Mouse (Mus musculus) CD4-positive, CD25-positive, alpha-beta regulatory T cell, adult 4 months (primary cell): ENCODE measurements at regions not wholly inside any gene's neighbourhood (a gene's known extent, or its start where the extent isn't known, plus 50 kb on each side); places are given as distances from the start of the nearest gene placed in this dataset.

Source experiments
- ATAC-seq: one replicate; pipeline ENCODE4 v1.8.0; 2017

DNA sequence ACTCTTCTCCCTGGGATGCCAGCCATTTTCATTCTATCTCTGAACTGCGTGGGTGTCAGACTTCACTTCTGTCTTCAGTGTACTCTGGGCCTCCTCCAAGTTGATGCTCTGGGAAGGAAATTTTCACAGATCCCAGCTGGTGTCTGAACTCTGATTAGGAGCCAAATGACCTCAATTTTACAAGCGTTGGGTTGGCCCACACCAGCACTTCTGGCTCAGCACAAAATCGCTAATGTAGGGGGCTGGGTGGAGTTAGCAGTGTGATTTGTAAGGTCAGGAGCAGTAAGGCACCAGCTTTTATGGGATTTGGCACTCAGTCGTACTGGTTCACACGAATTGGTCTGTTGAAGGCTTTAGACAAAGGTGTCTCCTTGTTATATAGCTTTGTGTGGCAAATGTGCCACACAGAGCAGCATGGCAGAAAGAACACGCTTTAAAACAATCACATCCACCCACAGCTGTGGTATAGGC lies 576.3 kb upstream of the Kdm8 start:
- ATAC-seq, result no peak

DNA sequence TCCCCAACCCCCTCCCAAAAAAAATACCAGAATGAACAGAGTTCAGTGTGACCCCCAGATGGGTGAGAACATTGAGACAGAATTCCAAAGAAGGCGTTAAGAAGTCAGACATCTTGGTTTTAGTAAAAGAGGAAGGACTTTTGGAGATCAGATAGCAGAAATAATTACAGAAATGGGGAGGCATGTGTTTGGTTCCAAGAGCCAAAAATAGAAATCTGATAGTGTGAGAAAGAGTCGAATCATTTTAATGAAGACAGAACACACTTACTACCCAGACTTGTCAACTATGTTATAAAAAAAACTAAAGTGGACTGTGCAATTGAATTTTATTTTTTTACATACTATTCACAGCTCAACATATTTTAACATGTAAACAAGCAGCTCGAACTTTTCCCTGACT lies 575.9 kb upstream of the Kdm8 start:
- ATAC-seq, result no peak

DNA sequence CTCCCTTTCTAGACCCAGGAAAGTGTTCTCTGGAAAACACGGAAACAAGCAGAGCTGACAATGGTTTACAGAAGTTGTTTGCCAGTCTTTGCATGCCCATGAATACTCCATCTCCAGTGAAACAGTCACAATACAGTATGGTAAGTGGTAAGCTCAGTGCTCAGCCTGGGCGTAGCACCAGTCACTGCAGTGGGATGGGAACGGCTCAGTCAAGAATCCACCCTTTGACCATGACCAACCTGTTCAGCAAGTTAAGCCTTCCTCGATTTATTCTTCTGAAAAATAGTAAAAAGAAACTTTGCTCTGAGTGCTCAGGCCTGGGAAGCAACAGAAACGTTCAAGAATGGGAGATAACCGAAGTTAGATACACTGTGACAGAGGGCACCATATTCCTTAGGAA lies 563.7 kb upstream of the Kdm8 start:
- ATAC-seq, result no peak

DNA sequence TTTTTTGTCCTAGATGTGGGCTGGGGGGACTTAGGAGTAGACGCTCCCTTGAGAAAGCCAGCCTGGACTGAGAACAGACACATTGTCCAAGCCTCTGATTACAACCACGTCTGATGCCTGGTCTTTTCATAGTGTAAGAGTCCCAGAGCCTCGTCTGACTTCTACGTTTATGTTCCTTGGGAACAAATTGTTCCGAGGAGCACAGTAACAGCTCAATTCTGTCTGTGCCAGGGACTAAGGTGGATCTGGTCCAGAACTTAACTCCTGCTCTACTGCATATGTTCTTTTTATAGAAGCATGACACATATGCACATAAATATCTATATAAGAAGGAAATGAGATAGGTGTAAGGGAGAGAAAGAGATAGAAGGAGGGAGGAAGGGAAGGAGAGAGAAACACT lies 537.2 kb upstream of the Kdm8 start:
- no peak for ATAC-seq

DNA sequence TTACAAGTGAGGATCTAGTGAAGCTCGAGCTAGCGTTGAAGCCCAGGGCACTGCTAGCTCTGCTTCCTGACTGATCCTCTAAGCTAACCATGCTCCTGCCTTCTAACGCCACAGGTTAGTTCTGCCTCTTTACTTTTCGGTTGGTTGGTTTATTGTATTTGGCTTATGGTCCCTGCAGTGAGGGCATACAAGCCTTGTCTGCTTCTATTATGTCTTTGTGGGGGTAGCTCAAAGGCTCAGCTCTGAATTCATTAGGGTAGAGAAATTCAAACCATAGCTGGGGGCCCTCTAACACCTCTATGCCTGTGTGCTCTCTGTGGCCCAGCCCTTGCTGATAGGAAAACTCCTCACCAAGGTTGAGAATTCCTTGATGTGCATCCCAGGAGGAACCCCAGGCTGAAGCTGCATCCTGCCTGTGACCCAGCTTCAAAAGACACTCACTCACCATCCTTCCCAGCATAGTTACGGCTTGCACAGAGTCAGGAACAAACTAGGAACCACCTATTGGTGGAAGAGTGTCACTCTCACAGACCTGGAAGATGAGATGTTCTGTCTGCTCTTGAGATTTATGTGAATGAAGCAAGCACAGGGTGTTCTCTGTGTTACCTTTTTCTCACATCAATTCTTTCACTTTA lies 536.7 kb upstream of the Kdm8 start:
- ATAC-seq, result no peak

DNA sequence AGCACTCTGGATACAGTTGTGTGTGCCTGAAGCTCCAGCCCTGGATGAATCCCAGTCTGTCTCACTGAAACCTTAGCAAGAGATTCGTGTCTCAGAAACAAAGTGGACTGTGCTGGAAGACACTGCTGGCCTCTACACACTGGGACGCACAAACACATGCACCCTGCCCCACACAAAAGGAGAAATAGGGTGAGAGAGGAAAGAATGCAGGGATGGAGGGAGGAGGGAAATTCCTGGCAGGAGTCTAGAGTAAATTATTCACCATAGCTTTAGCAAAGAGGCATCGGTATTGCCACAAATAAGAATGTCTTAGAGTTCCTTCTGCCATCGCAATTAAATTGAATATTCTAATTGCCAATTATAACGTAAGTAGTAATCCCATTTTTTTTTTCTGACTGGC lies 530.4 kb upstream of the Kdm8 start:
- ATAC-seq, result no peak

DNA sequence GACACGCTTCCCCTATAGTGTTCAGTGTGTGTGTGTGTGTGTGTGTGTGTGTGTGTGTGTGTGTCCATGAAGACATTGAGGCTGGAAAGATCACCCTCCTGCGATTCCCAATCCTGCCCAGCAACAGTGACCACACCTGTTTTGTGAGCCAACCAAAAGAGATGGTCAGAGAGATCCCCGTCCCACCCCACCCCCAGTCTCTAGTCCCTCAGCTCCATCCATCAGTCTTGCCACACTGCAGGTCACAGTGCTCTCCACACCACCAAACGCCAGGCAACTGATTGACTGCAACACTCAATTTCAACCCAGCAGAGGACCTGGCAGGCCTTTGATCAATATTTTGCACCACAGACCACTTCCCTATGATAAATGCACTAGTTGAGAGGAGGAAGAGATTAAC lies 530.0 kb upstream of the Kdm8 start:
- no peak for ATAC-seq

DNA sequence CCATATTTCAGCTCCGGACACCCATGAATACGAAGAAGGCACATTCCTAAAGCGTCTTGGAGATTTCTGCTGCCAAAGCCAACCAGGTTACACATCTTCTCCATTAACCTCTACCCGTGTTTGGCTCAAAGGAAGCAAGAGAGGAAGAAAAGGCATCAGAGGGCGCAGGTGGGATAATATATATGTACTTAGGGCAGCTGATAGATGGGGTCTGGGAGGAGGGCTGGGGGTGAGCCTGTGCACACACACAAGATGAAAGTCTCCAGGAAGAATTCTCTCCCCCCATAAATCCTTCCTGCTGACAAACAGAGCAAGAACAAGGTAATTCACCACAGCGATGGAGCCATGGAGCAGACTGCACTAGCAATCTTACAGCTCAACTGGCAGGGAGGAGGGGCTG lies 529.5 kb upstream of the Kdm8 start:
- no peak for ATAC-seq

DNA sequence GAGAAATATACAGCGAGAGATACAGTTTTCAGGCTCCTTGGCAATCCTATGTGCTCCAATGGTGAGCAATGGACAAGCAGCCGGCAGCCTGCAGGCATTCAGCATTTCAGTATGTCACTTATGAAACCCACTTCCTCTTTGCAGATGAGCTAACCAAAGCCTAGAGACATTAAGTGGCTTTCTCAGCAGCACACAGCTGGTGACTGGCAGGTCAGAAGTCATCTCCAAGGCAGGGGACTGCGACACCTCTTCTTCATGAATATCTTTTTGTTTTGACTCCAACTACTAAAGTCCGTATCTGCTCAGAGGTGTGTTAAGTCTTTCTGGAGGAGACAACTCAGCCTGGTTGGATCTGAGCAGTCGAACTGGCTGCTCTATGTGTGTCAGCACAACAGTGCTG lies 528.8 kb upstream of the Kdm8 start:
- ATAC-seq, result no peak

DNA sequence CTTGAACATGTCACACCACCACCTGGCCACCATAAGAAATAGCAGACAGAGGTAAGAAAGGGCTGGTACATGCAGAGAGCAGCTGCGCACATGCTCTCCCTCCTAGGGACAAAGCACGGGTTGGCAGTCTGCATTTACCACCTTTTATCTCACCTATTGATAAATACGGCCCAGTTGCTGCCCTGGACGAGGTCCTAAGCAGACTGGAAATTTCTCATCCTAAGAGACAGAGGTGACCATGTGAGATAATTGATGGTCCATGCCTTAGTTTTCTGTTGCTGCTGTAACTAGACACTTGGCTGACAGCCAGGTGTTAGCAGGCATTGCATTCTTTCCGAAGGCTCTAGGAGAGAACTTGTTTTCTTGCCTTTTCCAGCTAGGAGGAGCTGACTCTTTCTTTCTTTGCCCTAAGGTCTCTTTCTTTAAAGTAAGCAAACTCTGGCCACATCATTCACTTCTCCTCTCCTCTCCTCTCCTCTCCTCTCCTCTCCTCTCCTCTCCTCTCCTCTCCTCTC lies 526.8 kb upstream of the Kdm8 start:
- ATAC-seq, result no peak

DNA sequence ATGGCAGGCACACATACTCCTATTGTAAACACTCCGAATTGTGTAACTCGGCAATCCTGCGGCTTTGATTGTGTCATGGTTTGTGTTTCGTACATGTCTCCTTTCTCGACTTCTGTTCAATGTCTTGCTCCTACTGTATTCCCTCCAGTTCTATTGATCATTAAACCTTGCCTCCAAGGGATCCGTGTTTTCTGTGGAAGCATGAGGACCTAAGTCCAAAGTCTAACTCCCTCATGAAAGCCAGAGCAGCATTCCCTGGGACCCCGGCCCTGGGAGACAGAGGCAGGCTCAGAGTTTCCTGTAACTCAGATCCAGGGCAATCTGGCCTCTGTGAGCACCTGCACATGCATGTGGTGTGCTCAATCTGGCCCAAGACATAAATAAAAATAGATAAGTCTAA lies 521.7 kb upstream of the Kdm8 start:
- ATAC-seq, result no peak

DNA sequence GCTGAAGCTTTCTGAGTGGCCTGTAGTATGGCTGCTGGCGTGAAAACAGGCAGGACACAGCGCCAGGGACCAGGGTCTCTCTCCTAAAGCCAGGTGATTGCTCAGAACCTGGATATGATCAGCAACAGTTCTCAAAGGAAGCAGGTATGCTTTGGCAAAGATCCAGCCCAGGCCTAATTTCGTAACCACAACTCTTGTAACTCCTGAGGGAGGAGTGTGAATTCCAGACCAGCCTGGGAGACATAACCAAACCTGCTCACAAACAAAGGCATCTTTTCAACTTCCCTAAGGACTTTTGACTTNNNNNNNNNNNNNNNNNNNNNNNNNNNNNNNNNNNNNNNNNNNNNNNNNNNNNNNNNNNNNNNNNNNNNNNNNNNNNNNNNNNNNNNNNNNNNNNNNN lies 510.9 kb upstream of the Kdm8 start:
- ATAC-seq, result no peak

DNA sequence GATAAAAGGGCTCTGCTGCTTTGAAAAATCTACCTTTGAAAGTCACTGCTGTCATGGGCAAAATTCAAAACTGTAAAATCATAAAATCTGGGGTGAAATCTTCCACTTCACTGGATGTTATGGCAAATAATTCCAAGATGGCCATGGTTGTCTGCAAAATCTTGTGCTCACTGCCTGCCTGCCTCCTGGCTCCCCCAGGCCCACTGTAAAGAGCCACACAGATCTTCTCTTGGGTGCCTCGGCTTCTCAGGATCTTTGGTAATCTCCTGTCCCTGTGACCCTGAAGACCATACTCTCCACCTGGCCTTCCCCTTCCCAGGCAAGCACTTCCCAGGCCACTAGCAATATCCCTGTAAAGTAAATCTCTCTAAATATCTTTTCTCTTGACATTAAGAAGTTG lies 505.1 kb upstream of the Kdm8 start:
- no peak for ATAC-seq

DNA sequence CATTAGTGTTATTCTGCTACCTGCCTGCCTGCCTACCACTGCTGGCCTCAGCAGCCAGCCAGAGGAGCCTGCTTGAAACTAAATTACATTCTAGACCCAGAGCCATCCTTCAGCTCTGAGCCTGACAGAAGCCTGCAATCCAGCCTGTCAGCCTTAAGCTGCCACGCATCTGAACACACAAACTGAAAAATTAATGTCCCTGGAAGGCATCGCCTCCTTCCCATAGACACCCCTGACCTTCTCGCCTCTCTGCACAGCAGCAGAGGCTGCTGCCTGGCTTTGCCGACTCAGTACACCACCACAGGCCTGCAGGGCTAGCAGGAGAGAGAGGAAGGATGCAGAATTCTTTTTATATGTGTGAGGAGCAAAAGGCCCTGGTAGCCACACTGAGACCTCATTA lies 502.9 kb upstream of the Kdm8 start:
- no peak for ATAC-seq

DNA sequence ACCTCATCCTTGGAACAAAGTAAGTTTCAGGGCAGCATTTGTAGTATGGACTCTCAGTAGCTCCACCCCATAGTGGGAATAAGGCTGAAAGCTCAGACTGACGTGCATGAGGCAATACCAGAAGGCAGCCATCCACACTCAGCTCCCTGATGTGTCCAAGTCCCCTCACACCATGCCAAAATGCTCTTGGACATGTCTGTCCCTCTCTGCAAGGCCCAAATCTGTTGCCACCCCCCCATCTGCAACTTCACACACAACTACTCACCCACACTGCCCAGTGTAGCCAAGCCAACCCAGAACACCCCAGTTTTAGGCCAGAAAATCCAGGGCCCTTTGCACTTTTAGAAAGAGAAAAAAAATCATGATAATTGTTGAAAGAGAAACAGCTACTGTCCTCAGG lies 498.1 kb upstream of the Kdm8 start:
- no peak for ATAC-seq

DNA sequence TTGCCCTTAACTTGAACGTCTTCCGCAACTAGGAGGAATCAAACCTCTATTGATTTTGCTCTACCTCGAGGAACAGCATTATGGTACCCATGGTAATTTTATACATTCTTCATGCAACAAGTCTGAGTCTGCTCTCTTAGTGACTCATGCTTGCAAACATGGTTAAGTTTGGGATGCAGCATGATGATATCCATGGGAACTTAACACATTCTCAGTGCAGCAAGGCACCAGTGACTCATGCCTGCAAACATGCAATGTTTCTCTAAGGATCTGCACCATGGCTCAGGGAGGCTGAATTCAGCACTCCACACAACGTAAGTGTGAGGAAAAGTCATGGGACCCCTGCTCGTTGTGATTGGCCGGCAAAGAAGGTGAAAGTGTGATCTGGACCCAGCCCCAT lies 487.1 kb upstream of the Kdm8 start:
- no peak for ATAC-seq

DNA sequence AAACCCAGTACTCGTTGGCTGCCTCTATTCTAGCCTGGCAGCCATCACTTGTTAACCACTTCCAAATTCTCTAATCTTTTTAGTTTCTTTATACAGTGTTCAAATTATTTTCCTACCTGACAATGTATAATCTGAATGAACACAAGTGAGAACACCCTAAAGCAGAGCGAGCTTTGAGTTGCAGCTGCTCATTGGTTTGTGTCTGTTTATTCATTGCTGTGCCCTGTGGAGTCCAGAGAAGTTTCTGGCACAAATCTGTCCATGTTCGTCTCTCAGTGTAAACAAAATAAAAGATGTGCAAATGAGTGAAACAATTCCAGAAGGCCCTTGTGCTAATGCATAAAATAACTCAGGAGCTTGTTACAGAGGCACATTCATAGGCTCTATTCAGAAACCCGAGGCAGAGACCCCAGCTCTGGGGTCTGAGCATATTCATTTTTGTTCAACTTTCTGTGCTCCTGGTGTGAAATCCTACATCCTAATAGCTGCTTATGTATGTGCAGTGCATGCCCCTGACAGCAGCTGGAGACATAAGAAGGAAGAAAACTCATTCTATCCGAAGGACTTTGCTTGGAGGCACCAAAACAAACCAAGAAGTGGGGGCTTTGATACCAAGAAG lies 469.5 kb upstream of the Kdm8 start:
- no peak for ATAC-seq

DNA sequence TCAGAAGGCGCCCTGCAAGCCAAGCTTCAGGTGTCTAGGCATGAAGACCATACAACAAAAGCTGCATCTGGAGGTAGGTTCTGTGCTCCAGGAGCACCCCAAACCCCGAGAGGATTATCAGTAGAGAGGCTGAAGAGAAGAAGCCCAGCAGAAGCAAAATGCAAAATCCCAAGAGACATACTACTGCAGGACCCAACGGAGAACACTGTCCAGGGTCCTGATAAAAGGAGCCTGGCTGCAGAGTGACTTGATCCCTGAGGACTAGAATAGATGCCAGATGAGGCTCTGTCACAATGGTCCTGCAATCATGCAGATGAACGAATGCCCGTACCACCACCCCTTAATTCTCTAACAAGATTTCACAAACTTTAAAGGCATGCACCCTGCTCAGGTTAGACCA lies 455.0 kb upstream of the Kdm8 start:
- ATAC-seq, result no peak

DNA sequence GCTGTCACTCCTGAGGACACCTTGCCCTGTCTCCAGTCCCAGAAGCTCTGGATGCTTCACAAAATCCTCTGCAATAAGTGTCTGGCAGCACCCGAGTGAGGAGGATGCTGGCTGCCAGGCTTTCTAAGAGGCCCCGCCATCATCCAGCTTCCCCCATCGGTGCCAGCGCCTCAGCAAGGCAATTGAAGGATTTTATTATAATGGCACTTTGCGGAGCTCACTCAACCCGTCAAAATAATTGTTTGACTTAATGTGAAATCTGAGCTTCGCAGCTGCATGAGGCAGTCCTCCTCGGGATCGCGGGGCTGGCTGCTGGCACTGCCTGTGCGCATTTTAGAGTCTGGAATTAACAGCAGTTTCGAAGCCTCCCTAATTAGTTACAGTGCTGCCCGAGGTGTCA lies 453.8 kb upstream of the Kdm8 start:
- ATAC-seq, result no peak

DNA sequence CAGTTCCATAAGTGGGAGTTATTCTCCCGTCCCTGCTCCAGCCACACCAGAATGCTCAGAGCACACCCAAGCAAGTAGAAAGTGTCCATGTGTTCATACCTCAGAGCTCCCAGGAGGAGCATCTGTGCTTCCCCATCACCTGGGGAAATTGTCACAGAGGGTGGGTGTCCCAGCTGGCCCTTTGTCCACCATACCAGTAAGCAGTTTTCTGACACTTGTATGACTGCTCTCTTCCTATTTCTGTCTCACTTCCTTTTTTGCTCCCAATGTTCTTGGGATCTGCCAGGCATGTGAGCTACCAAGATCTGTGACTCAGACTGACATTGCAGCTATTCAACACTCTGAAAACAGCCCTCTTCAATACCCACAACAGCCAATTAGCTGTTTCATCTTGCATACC lies 447.9 kb upstream of the Kdm8 start:
- ATAC-seq, result no peak

DNA sequence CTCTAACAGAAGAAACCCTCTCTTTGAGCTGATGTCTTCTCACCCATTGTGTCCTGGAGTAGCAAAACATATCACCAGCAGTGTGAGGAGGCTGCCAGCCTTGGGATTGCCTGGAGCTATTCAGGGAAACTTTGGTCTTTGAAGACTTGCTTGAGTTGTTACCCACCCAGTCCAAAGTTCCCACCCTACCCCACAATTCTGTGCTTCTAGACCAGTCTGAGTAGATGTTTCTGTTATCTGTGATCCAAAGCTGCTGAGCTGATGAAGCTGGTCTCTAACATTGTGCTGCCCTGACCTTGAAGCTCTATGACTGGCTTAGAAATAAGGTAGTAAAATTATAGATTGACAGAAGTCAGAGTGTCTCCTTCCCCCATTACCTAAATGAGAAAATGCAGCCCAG lies 443.8 kb upstream of the Kdm8 start:
- no peak for ATAC-seq

DNA sequence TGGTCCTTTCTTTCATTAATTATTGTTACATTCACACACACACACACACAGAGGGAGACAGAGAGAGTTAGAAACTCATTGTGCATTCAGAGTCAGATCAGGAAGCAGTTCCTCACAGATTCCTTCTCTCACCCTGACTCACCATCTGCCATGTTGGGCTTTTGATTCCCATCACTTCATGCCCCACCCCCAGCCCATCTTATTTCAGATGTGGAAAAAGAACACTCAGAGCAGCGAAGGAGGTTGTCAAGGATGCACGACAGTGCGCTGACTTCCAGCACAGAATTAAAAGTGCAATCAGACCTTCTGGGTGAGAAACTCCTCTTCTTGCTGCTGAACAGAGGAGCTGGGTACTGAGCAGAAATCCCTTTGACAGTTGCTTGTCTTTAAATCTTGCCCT lies 438.8 kb upstream of the Kdm8 start:
- ATAC-seq, result no peak

DNA sequence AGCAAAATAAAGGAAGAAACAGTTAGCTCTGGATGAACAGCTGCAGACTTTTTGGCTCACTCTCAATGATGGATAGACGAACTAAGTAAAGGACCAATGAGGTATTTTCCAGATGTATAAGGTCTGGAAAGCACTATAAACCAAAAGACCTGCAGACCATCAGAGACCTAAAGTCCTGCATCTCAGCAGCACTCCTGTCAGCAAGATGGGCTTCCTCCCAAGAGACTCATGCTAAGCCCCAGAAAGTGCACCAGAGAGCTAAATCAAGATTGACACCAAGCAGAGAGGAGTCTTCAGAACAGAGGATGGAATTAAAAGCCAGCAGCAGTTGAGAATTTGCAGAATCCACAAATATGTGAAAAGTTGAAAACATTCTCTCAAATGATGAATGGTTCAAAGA lies 425.2 kb upstream of the Kdm8 start:
- no peak for ATAC-seq

DNA sequence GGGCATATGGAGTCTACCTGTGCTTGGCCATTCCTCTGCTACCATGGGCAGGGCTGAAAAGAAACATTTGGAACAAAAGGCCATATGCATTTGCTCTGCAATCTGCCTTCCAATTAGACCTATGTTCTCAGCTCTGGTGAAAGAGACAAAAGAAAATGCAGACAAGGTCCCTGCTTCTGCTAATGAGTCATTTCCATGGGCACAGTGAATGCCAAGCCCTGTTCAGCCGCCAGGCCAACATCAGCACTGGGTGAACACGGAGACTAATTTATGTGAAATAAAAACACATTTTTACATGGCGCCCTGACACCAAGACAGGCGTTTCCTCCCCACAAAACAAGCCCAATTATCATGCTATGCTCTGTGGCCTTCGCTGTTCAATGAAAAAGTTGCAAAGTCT lies 419.5 kb upstream of the Kdm8 start:
- ATAC-seq, result no peak

DNA sequence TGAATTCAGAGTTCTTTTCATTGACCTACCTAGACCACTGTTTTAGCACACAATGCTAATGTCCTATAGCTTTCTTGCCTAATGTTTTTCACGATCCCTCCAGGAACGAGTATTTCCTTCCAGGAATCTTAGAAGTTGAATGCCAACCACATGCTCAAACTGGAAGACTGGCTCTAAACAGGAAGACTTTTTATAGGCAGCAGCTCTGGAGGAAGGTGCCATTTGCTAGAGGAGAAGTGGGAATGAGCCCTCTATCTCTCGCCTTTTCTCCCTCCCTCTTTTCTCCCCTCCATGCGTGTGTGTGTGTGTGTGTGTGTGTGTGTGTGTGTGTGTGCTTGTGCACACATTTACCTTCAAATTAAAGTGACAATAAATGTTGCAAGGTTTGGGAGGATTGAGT lies 410.7 kb upstream of the Kdm8 start:
- no peak for ATAC-seq
